Comparison of ENCODE assay signal across 21 mouse cellular contexts in the genomic region with DNA sequence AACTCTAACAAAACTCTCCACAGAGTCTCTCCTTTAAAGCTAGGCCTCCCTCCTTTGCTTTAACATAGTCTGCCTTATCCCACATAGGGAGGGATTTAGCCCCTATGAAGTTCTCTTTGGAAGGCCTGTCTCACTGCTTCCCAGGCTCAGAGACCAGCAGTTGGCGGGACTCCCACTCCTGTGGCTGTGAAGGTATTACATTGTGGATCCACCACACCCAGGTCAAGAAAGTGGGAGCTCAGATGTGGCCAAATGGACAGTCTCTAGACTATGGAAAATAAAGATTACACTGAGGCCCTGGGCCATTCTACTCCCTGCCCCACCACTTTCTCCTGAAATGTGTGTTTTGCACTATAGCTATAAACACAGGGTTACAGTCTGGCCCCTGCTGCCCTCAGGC. TPM values are rescaled to one million over a fixed set of nuclear protein-coding genes. Genes with fewer than 3 reads are reported as not detected.
DNase-seq lines count a peak whose midpoint lies in the region; ATAC-seq and TF ChIP-seq lines count a peak whose summit lies in the region.
"Had no signal": no experiment of that assay in that cellular context is flagged by ENCODE, and none has a peak within 500 bp of the region (broad histone marks: within the 10 kb centered on the region; RNA-seq: fewer than 3 reads in every experiment).

No protein-coding gene starts in this region.

- H3K36me3 ChIP-seq in kidney, embryonic 15.5 days = no peaks in the 10 kb centered on the region
- H3K36me3 ChIP-seq in liver, postnatal 0 days (replicated peaks; ENCODE audit: insufficient read depth, low read length) = no peaks in the 10 kb centered on the region
- H3K36me3 ChIP-seq: embryonic facial prominence, embryonic 15.5 days; forebrain, embryonic 15.5 days; heart, embryonic 15.5 days; hindbrain, embryonic 15.5 days; limb, embryonic 12.5 days; neural tube, embryonic 15.5 days; stomach, embryonic 15.5 days had no signal

- H3K9ac ChIP-seq in kidney, embryonic 15.5 days = no peak overlapping the region
- no peak overlapping the region for H3K9ac ChIP-seq in liver, postnatal 0 days (replicated peaks)
- H3K9ac ChIP-seq: embryonic facial prominence, embryonic 15.5 days; forebrain, embryonic 15.5 days; heart, embryonic 15.5 days; hindbrain, embryonic 15.5 days; limb, embryonic 12.5 days; neural tube, embryonic 15.5 days; stomach, embryonic 15.5 days had no signal

- H3K9me3 ChIP-seq in kidney, embryonic 15.5 days (replicated peaks) = no peaks in the 10 kb centered on the region
- H3K9me3 ChIP-seq in liver, postnatal 0 days (ENCODE audit: low read length) = no peaks in the 10 kb centered on the region
- H3K9me3 ChIP-seq: embryonic facial prominence, embryonic 15.5 days; forebrain, embryonic 15.5 days; heart, embryonic 15.5 days; hindbrain, embryonic 15.5 days; limb, embryonic 12.5 days; neural tube, embryonic 15.5 days; stomach, embryonic 15.5 days had no signal

- no peak for ATAC-seq in kidney, embryonic 15.5 days (replicated peaks; ENCODE audit: low FRiP score)
- ATAC-seq in liver, postnatal 0 days = no peak
- ATAC-seq: activated CD4-positive, CD25-positive, alpha-beta regulatory T cell, adult 4 months; forebrain, embryonic 15.5 days had no signal

- H3K27ac ChIP-seq in kidney, embryonic 15.5 days = 0 out of 2 replicates have a peak overlapping the region, but pooled peaks have one; percentile 13
- peak overlapping the region; percentile 62 for H3K27ac ChIP-seq in liver, postnatal 0 days (ENCODE audit: low read depth)
- H3K27ac ChIP-seq: embryonic facial prominence, embryonic 15.5 days; forebrain, embryonic 15.5 days; heart, embryonic 15.5 days; hindbrain, embryonic 15.5 days; limb, embryonic 12.5 days; neural tube, embryonic 15.5 days; stomach, embryonic 15.5 days had no signal

- DNase-seq in cerebellum, postnatal 36 days = peak; percentile 28 to 33
- DNase-seq in cerebellum, adult 11-12 months = no peak
- no peak for DNase-seq in kidney, postnatal 14 days
- DNase-seq in liver, postnatal 0 days = no peak
- DNase-seq in liver = no peak
- peak; percentile 48 for DNase-seq in testis, postnatal 10 days (ENCODE audit: low spot score)
- DNase-seq: adrenal gland, adult 8-10 months; gastrocnemius, postnatal 10 days; heart, adult 18-20 months; lung, adult 2 months; lung, postnatal 14 days had no signal

- no peak for TF ChIP-seq CTCF in liver, postnatal 0 days (IDR thresholded peaks at IDR 0.05; ENCODE audit: low read depth)

- 66% methylated on average over 1 of the region's 1 CpGs for WGBS in kidney, embryonic 15.5 days
- 77% methylated on average over 1 of the region's 1 CpGs for WGBS in liver, postnatal 0 days (ENCODE audit: insufficient replicate concordance)

- H3K27me3 ChIP-seq in kidney, embryonic 15.5 days = no peaks in the 10 kb centered on the region
- H3K27me3 ChIP-seq in liver, postnatal 0 days (ENCODE audit: insufficient read depth, low read length) = no peaks in the 10 kb centered on the region
- H3K27me3 ChIP-seq: embryonic facial prominence, embryonic 15.5 days; forebrain, embryonic 15.5 days; heart, embryonic 15.5 days; hindbrain, embryonic 15.5 days; limb, embryonic 12.5 days; neural tube, embryonic 15.5 days; stomach, embryonic 15.5 days had no signal

- H3K4me1 ChIP-seq in kidney, embryonic 15.5 days = peaks cover 21% of the 10 kb centered on the region
- peaks cover 29% of the 10 kb centered on the region for H3K4me1 ChIP-seq in liver, postnatal 0 days (ENCODE audit: insufficient read depth)
- H3K4me1 ChIP-seq: hindbrain, embryonic 15.5 days; stomach, embryonic 15.5 days had no signal

- no peak for TF ChIP-seq EP300 in liver, postnatal 0 days (IDR thresholded peaks at IDR 0.05; ENCODE audit: low read depth)

- no peak overlapping the region for H3K4me2 ChIP-seq in kidney, embryonic 15.5 days
- H3K4me2 ChIP-seq in liver, postnatal 0 days (ENCODE audit: low read depth, low read length) = no peak overlapping the region
- H3K4me2 ChIP-seq: embryonic facial prominence, embryonic 15.5 days; forebrain, embryonic 15.5 days; heart, embryonic 15.5 days; hindbrain, embryonic 15.5 days; limb, embryonic 12.5 days; midbrain, embryonic 11.5 days; neural tube, embryonic 15.5 days; stomach, embryonic 15.5 days had no signal

- no peak overlapping the region for H3K4me3 ChIP-seq in kidney, embryonic 15.5 days (replicated peaks)
- no peak overlapping the region for H3K4me3 ChIP-seq in liver, postnatal 0 days (ENCODE audit: low read depth, low read length)
- H3K4me3 ChIP-seq: embryonic facial prominence, embryonic 15.5 days; forebrain, embryonic 15.5 days; heart, embryonic 15.5 days; hindbrain, embryonic 15.5 days; limb, embryonic 12.5 days; neural tube, embryonic 15.5 days; stomach, embryonic 15.5 days had no signal

RNA-seq across cellular contexts. Expression of a gene that starts 53.0 kb away (rescaled TPM):
- polyA plus RNA-seq in kidney, embryonic 15.5 days (2015; fragmentation: Nextera tagmentation; extraction: Ambion mirVana) = 1.2 TPM in 2 replicates
- 0.80 and 0.94 TPM in 2 replicates for polyA plus RNA-seq in liver, postnatal 0 days (2015; fragmentation: Nextera tagmentation; extraction: Ambion mirVana)

Comparison
In these comparisons a context has a peak if more than half of its experiments do, and no peak if none do; other contexts are left out.
1. DNase-seq: peak in cerebellum, postnatal 36 days (2 of 2) and testis, postnatal 10 days (single experiment); none in cerebellum, adult 11-12 months (single experiment), kidney, postnatal 14 days (single experiment), liver, postnatal 0 days (single experiment) and liver (single experiment).